Mouse (Mus musculus) liver, embryonic 14.5 days (tissue): ENCODE measurements at regions not wholly inside any gene's neighbourhood (a gene's known extent, or its start where the extent isn't known, plus 50 kb on each side); places are given as distances from the start of the nearest gene placed in this dataset.

Experiments
- CTCF ChIP-seq: IDR thresholded peaks from 2 replicates; pipeline ENCODE4 v1.5.1; 2016; ENCODE audit warnings: antibody characterized with exemption, low read depth, control low read depth
- EP300 ChIP-seq: IDR thresholded peaks from 2 replicates; pipeline ENCODE4 v1.6.1; 2016; ENCODE audit warnings: antibody characterized with exemption, low read depth

- TF ChIP-seq EP300: no peak
- no peak for TF ChIP-seq CTCF
These were observed 231.7 kb upstream of the Fam241a start for GRCm38 (mm10) chr3:128127836-128128235.
